Mouse (Mus musculus): ENCODE measurements around the gene Dis3l.
A peak's percentile ranks its signal among the peaks of the same experiment; 100 is the strongest.

The Dis3l gene

DNA sequence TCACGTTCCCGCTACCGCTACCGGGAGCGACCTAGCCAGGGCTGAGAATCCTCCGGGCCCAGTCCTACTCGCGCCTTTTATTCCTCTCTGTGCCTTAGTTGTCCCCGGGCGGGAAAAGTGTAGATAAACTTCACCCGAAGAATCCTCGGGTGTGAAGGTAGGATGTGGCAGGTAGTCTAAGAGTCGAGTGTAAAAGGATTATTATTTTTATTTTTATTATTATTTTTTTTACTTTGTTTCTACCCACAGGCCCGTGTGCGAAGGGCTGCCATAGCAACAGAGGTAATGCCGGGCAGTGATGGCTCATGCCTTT, at the start of gene Dis3l:
Gene Dis3l (minus strand): TSS at position 35 of the 313 bp plus-strand sequence.
- no peak for DNase-seq (ENCODE audit: low read depth)

GRCm38 (mm10) chr9:64389576-64390292, 48.6 kb upstream of the Dis3l start:
- DNase-seq (ENCODE audit: low read depth), result no peak

GRCm38 (mm10) chr9:64386466-64387211, 45.6 kb upstream of the Dis3l start:
- DNase-seq (ENCODE audit: low read depth), result no peak

- DNase-seq (ENCODE audit: low read depth), result no peak
Observed at GRCm38 (mm10) chr9:64385511-64386465, 44.7 kb upstream of the Dis3l start, which contains the start of gene Megf11. TSS of gene Megf11 (plus strand) at chr9:64385626.

- DNase-seq (ENCODE audit: low read depth), result no peak
Observed at GRCm38 (mm10) chr9:64383021-64383788, 42.1 kb upstream of the Dis3l start.

DNA sequence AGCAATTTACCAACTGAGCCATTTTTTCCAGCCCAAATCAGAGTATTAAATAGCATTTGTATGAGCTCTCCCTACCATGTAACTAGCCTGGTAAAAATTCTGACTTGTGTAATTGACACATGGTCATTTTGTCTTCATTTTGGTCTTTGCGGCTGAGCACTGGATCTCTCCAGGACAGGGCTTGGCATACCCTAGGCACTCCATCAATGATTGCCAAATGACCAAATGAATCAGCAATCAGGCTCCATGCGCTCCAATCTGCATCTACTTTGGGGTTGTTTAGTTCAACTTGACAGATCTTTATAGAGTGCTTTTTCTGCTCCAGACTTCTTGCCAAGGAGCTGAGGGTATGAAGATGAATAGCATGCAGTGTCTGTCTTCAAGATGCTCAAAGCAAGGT, 35.3 kb upstream of the Dis3l start:
- DNase-seq (ENCODE audit: low read depth), result no peak

GRCm38 (mm10) chr9:64371305-64371819, 30.3 kb upstream of the Dis3l start:
- DNase-seq (ENCODE audit: low read depth), result no peak

GRCm38 (mm10) chr9:64369871-64370270, 28.8 kb upstream of the Dis3l start:
- no peak for DNase-seq (ENCODE audit: low read depth)

- no peak for DNase-seq (ENCODE audit: low read depth)
Observed at GRCm38 (mm10) chr9:64361231-64361950, 20.3 kb upstream of the Dis3l start.

DNA sequence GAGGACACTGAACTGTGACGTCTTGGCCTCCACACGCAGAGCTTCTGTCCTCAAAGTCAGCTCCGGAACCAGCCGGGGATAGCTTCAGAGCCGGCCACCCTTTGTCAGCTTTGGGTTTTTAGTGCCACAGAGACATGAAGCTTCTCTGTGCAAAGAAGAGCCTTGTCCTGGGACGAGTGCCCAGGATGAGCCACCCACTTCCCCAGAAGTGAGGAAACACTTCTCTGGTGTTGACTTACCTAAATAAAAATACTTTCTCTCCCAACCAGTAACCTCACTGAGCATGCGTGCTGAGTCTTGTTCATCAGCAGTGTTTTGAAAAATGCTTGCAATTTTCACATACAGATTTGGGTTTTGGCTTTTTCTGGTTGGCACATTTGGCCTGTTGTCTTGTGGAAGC, 14.5 kb upstream of the Dis3l start:
- no peak for DNase-seq (ENCODE audit: low read depth)

DNA sequence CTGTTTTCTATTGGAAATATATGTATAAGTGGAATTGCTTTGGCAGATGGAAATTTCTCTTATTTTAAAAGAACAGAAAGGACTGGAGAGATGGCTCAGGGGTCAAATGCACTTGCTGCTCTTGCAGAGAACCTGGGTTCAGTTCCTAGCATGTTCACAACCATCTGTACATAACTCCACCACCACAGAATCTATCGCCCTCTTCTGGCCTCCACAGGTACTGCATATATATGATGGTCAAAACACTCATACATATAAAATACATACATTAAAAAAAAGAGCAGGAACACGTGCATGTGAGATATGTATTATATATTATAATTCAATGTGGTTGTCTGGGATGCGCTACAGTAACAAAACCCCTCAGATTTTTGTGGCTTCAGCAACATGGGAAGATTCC, 10.1 kb upstream of the Dis3l start:
- peak; percentile 69 for DNase-seq (ENCODE audit: low read depth)

DNA sequence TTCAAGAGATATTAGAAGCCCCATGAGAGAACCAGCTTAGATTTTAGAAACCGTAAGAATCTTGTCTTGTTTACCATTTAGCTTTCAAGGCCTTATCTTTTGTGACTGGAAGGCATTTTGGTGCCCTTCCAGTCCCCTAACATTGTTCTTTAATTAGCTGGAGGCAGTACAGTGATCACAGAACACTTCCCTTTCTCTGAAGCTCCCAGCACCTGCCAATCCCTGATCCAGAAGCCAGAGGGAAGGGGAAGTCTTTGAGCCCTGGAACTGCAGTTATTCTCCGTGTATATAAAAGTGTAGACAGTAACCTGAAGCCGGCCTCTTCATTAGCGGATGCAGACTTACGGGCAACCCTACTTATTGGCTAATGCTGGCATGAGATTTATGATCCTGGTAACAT, 8.4 kb upstream of the Dis3l start:
- no peak for DNase-seq (ENCODE audit: low read depth)

- DNase-seq (ENCODE audit: low read depth), result peak; percentile 52
Observed at GRCm38 (mm10) chr9:64347377-64347776, 6.3 kb upstream of the Dis3l start.

DNA sequence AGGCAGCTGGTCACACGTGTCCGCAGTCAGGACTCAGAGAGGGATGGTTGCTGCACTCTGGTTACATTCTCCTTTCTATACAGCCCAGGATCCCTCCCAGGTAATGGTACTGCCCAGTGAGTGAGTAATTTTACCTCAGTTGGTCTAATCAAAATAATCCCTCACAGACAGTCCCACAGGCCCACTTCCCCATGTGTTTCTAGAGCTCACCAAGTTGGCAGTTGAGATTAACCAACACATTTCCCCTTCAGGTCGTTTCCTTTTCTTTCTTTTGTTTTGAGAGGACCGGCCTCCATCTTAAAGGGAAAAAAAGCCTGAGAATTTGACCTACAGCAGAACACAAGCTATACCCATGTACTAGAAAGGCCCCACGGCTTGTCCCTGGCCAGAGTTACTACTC, 4.8 kb upstream of the Dis3l start:
- DNase-seq (ENCODE audit: low read depth), result no peak

GRCm38 (mm10) chr9:64343656-64344055, 2.6 kb upstream of the Dis3l start:
- peak; percentile 17 for DNase-seq (ENCODE audit: low read depth)

- DNase-seq (ENCODE audit: low read depth), result peak; percentile 15
Observed at GRCm38 (mm10) chr9:64341671-64342070, 583 bp upstream of the Dis3l start.

GRCm38 (mm10) chr9:64340351-64341253, 486 bp downstream of the Dis3l start:
- peak; percentile 83 for DNase-seq (ENCODE audit: low read depth)

- DNase-seq (ENCODE audit: low read depth), result no peak
Observed at GRCm38 (mm10) chr9:64339361-64339760, 1.7 kb downstream of the Dis3l start.

DNA sequence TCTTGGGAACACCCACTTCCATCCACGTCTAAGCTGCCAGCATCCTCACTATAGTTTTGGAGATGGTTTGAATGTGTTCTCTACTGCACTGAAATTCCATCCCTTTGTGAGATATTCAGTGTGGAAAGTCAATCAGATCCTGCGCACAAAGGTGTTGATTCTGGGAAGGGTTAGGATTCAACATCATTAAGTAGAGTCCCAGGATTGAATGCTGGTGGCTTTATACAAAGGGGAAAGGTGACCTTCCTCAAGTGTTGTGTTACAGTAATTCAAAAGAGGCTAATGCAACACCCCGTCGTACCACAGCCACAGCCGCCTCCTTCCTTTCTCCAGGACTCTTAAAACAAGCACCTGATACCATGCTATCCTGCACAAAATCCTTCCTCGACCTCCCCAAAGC, 5.3 kb downstream of the Dis3l start:
- DNase-seq (ENCODE audit: low read depth), result no peak

DNA sequence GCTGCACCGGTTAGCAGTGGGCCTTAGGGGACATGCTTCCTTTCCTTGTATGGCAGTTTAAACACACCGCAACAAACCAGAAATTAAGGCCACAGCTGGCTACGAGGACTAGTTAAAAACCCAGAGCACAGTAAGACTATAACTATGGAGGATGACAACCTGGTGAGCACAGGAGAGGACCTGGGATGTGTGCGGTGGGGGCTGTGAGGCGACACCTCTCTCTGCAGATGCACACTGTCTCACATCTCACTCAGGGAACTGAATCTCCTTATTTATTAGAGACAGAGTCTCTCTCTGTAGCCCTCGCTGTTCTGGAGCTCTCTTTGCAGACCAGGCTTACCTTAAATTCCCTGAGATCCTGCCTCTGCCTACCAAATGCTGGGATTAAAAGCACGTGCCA, 17.1 kb downstream of the Dis3l start:
- DNase-seq (ENCODE audit: low read depth), result no peak
